Mouse (Mus musculus): ENCODE data around the gene Mettl7a2. TPM values are rescaled to one million over a fixed set of nuclear protein-coding genes. Genes with fewer than 3 reads are reported as not detected.
A peak's percentile ranks its signal among the peaks of the same experiment; 100 is the strongest.
"Not testable (repeated sequence)": the region's sequence is repeated elsewhere in the genome, so short reads cannot be mapped to it uniquely, and the experiment has no call there.

Gene Mettl7a2
- polyA plus RNA-seq, 1 experiment from 2014 or later, result not detected

- Histone ChIP-seq H3K9me3 (peaks cover 4% of the 10 kb centered on the region; the same call in 1 of the 2 replicates), H3K4me3 (no peak overlapping the region), H3K36me3 (replicated peaks) (no peaks in the 10 kb centered on the region), H3K4me1 (peaks cover 31% of the 10 kb centered on the region), H3K27me3 (replicated peaks; ENCODE audit: low read depth, poor library complexity, severe bottlenecking) (no peaks in the 10 kb centered on the region), H3K27ac (replicated peaks) (no peak overlapping the region)
- WGBS, result 66% methylated on average over 2 of the region's 2 CpGs
- DNase-seq (ENCODE audit: low spot score), result no peak
These were observed 3.5 kb upstream of the Mettl7a2 start for GRCm38 (mm10) chr15:100349496-100349895.

- DNase-seq (ENCODE audit: low spot score), result no peak
- H3K27me3 ChIP-seq (replicated peaks; ENCODE audit: low read depth, poor library complexity, severe bottlenecking), result no peaks in the 10 kb centered on the region
- 0 out of 2 replicates have a peak, but pooled peaks cover under 1% of the 10 kb centered on the region for H3K9me3 ChIP-seq
- H3K36me3 ChIP-seq (replicated peaks), result no peaks in the 10 kb centered on the region
- H3K27ac ChIP-seq (replicated peaks), result no peak overlapping the region; the same call in 1 of the 2 replicates
- no peak overlapping the region for H3K4me3 ChIP-seq
- WGBS, result 70% methylated on average over 6 of the region's 6 CpGs
- H3K4me1 ChIP-seq, result peaks cover 27% of the 10 kb centered on the region
These were observed 1.4 kb upstream of the Mettl7a2 start for GRCm38 (mm10) chr15:100351501-100352060.

GRCm38 (mm10) chr15:100353399-100353798 is 399 bp downstream of the Mettl7a2 start:
- not testable (repeated sequence) for H3K4me3 ChIP-seq; DNase-seq (ENCODE audit: low spot score); H3K36me3 ChIP-seq (replicated peaks); H3K27ac ChIP-seq (replicated peaks); H3K27me3 ChIP-seq (replicated peaks; ENCODE audit: low read depth, poor library complexity, severe bottlenecking); H3K9me3 ChIP-seq
- peaks cover 22% of the 10 kb centered on the region for H3K4me1 ChIP-seq
- WGBS, result 94% methylated on average over 21 of the region's 22 CpGs

- Histone ChIP-seq H3K27ac (replicated peaks) (no peak overlapping the region), H3K4me3 (no peak overlapping the region), H3K27me3 (replicated peaks; ENCODE audit: low read depth, poor library complexity, severe bottlenecking) (no peaks in the 10 kb centered on the region), H3K4me1 (peaks cover 9% of the 10 kb centered on the region), H3K36me3 (replicated peaks) (no peaks in the 10 kb centered on the region), H3K9me3 (no peaks in the 10 kb centered on the region)
- WGBS, result 91% methylated on average over 5 of the region's 5 CpGs
- no peak for DNase-seq (ENCODE audit: low spot score)
These were observed 2.9 kb downstream of the Mettl7a2 start for GRCm38 (mm10) chr15:100355876-100356275.

- Histone ChIP-seq H3K27me3 (replicated peaks; ENCODE audit: low read depth, poor library complexity, severe bottlenecking) (no peaks in the 10 kb centered on the region), H3K4me3 (no peak within 1 kb of the TSS), H3K4me1 (peaks cover 12% of the 10 kb centered on the region), H3K27ac (replicated peaks) (no peak within 1 kb of the TSS), H3K9me3 (no peaks in the 10 kb centered on the region; the same call in none of the 2 replicates), H3K36me3 (replicated peaks) (no peaks in the 10 kb centered on the region)
- WGBS, result 78% methylated on average over 7 of the region's 7 CpGs
- DNase-seq (ENCODE audit: low spot score), result no peak
These were observed 11.2 kb downstream of the Mettl7a2 start, which contains the start of gene Higd1c for GRCm38 (mm10) chr15:100364242-100364641. Gene Higd1c (plus strand): TSS chr15:100364542.

GRCm38 (mm10) chr15:100365967-100366366 is 13.0 kb downstream of the Mettl7a2 start:
- WGBS, result 58% methylated on average over 9 of the region's 9 CpGs
- not testable (repeated sequence) for H3K4me3 ChIP-seq; H3K27me3 ChIP-seq (replicated peaks; ENCODE audit: low read depth, poor library complexity, severe bottlenecking); H3K9me3 ChIP-seq; H3K36me3 ChIP-seq (replicated peaks); H3K27ac ChIP-seq (replicated peaks); DNase-seq (ENCODE audit: low spot score)
- peaks cover 15% of the 10 kb centered on the region for H3K4me1 ChIP-seq

- no peak for DNase-seq (ENCODE audit: low spot score)
- H3K27ac ChIP-seq (replicated peaks), result no peak overlapping the region
- no peak overlapping the region for H3K4me3 ChIP-seq
- no peaks in the 10 kb centered on the region for H3K36me3 ChIP-seq (replicated peaks)
- peaks cover 15% of the 10 kb centered on the region for H3K4me1 ChIP-seq
- H3K9me3 ChIP-seq, result no peaks in the 10 kb centered on the region; the same call in none of the 2 replicates
- 92% methylated on average over 7 of the region's 7 CpGs for WGBS
- H3K27me3 ChIP-seq (replicated peaks; ENCODE audit: low read depth, poor library complexity, severe bottlenecking), result no peaks in the 10 kb centered on the region
These were observed 14.1 kb downstream of the Mettl7a2 start for GRCm38 (mm10) chr15:100367119-100367518.

- Histone ChIP-seq H3K9me3 (no peaks in the 10 kb centered on the region), H3K27ac (replicated peaks) (no peak overlapping the region), H3K36me3 (replicated peaks) (no peaks in the 10 kb centered on the region), H3K27me3 (replicated peaks; ENCODE audit: low read depth, poor library complexity, severe bottlenecking) (no peaks in the 10 kb centered on the region), H3K4me1 (peaks cover 7% of the 10 kb centered on the region; the same call in 1 of the 2 replicates), H3K4me3 (no peak overlapping the region)
- 36% methylated on average over 5 of the region's 5 CpGs for whole genome bisulfite sequencing
- DNase-seq (ENCODE audit: low spot score), result peak; percentile 63
These were observed 22.1 kb downstream of the Mettl7a2 start for GRCm38 (mm10) chr15:100375066-100375465.

GRCm38 (mm10) chr15:100377847-100378505 is 25.0 kb downstream of the Mettl7a2 start:
- not testable (repeated sequence) for H3K4me1 ChIP-seq; DNase-seq (ENCODE audit: low spot score); H3K4me3 ChIP-seq; H3K9me3 ChIP-seq; H3K36me3 ChIP-seq (replicated peaks); H3K27me3 ChIP-seq (replicated peaks; ENCODE audit: low read depth, poor library complexity, severe bottlenecking); H3K27ac ChIP-seq (replicated peaks)
- 39% methylated on average over 4 of the region's 9 CpGs for WGBS

GRCm38 (mm10) chr15:100379658-100380057 is 26.7 kb downstream of the Mettl7a2 start:
- H3K9me3 ChIP-seq, result no peaks in the 10 kb centered on the region
- no peak for DNase-seq (ENCODE audit: low spot score)
- H3K27ac ChIP-seq (replicated peaks), result no peak overlapping the region
- no peaks in the 10 kb centered on the region for H3K36me3 ChIP-seq (replicated peaks)
- no peaks in the 10 kb centered on the region for H3K4me1 ChIP-seq
- no peak overlapping the region for H3K4me3 ChIP-seq
- H3K27me3 ChIP-seq (replicated peaks; ENCODE audit: low read depth, poor library complexity, severe bottlenecking), result no peaks in the 10 kb centered on the region
- 89% methylated on average over 8 of the region's 8 CpGs for WGBS

GRCm38 (mm10) chr15:100380104-100380503 is 27.1 kb downstream of the Mettl7a2 start:
- H3K27ac ChIP-seq (replicated peaks), result no peak overlapping the region
- DNase-seq (ENCODE audit: low spot score), result no peak
- 75% methylated on average over 2 of the region's 2 CpGs for WGBS
- no peaks in the 10 kb centered on the region for H3K4me1 ChIP-seq
- H3K36me3 ChIP-seq (replicated peaks), result no peaks in the 10 kb centered on the region
- no peak overlapping the region for H3K4me3 ChIP-seq
- H3K27me3 ChIP-seq (replicated peaks; ENCODE audit: low read depth, poor library complexity, severe bottlenecking), result no peaks in the 10 kb centered on the region
- no peaks in the 10 kb centered on the region for H3K9me3 ChIP-seq

GRCm38 (mm10) chr15:100385705-100386104 is 32.7 kb downstream of the Mettl7a2 start:
- peaks cover 13% of the 10 kb centered on the region for H3K4me1 ChIP-seq
- no peak overlapping the region for H3K4me3 ChIP-seq
- no peaks in the 10 kb centered on the region for H3K27me3 ChIP-seq (replicated peaks; ENCODE audit: low read depth, poor library complexity, severe bottlenecking)
- H3K27ac ChIP-seq (replicated peaks), result no peak overlapping the region
- 92% methylated on average over 9 of the region's 9 CpGs for WGBS
- no peak for DNase-seq (ENCODE audit: low spot score)
- no peaks in the 10 kb centered on the region for H3K9me3 ChIP-seq
- no peaks in the 10 kb centered on the region for H3K36me3 ChIP-seq (replicated peaks)

- Histone ChIP-seq H3K9me3 (no peaks in the 10 kb centered on the region), H3K4me3 (no peak overlapping the region), H3K27me3 (replicated peaks; ENCODE audit: low read depth, poor library complexity, severe bottlenecking) (no peaks in the 10 kb centered on the region), H3K36me3 (replicated peaks) (peaks cover 4% of the 10 kb centered on the region), H3K4me1 (peaks cover 13% of the 10 kb centered on the region), H3K27ac (replicated peaks) (no peak overlapping the region)
- 95% methylated on average over 17 of the region's 17 CpGs for WGBS
- no peak for DNase-seq (ENCODE audit: low spot score)
These were observed 34.7 kb downstream of the Mettl7a2 start for GRCm38 (mm10) chr15:100387544-100388223.

Measured in embryonic facial prominence, embryonic 10.5 days (tissue).